9 mouse cellular contexts compared by ENCODE assay signal in the genomic region with DNA sequence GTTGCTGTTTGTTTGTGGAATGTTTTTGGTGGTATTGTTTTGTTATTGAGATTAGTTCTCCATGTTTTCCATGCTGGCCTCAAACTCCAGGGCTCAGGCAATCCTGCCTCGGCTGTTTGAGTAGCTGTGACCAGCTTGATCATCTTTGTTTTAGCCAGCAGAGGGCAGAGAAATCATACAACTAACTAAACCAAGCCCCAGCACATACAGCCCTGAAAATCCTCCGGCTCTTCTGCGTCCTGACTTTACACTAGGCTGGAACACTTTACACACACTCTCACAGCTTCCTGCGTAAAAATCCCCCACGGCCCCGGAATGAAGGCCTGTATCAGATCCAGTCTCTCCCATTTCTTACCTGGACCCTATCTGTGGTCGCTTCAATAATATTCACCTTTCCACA. TPM values are rescaled to one million over a fixed set of nuclear protein-coding genes. Genes with fewer than 3 reads are reported as not detected.
A peak's percentile ranks its signal among the peaks of the same experiment; 100 is the strongest.
DNase-seq lines count a peak whose midpoint lies in the region; ATAC-seq and TF ChIP-seq lines count a peak whose summit lies in the region.
"Had no signal": no experiment of that assay in that cellular context is flagged by ENCODE, and none has a peak within 500 bp of the region (broad histone marks: within the 10 kb centered on the region; RNA-seq: fewer than 3 reads in every experiment).

No protein-coding gene starts in this region.

- DNase-seq in Patski (ENCODE audit: low read depth, low spot score), result no peak
- DNase-seq in embryo, embryonic 11 days, result peak; percentile 55
- peak; percentile 76 for DNase-seq in kidney, postnatal 0 days (ENCODE audit: low spot score)
- peak; percentile 34 for DNase-seq in mesoderm, embryonic 11.5 days (ENCODE audit: low read depth, low spot score)
- DNase-seq in cerebellum, postnatal 36 days, result no peak

- POLR2A ChIA-PET in Patski (lab: Charles Lee), result no interaction called here

- peak; percentile 73 for TF ChIP-seq CTCF in intestine, postnatal 0 days (IDR thresholded peaks at IDR 0.05; ENCODE audit: low read depth)
- TF ChIP-seq CTCF in Patski (IDR thresholded peaks at IDR 0.05), result peak; percentile 32
- peak; percentile 65 for TF ChIP-seq CTCF in kidney, postnatal 0 days (IDR thresholded peaks at IDR 0.05; ENCODE audit: low read depth)

- 19% methylated on average over 7 of the region's 7 CpGs for WGBS in intestine, postnatal 0 days
- WGBS in intestine, embryonic 16.5 days, result 21% methylated on average over 7 of the region's 7 CpGs
- 33% methylated on average over 7 of the region's 7 CpGs for WGBS in kidney, postnatal 0 days

- CTCF ChIA-PET in Patski (lab: Charles Lee), result no interaction called here

- H3K4me1 ChIP-seq in intestine, postnatal 0 days (replicated peaks; ENCODE audit: control insufficient read depth, insufficient read depth, low read length), result no peaks in the 10 kb centered on the region
- no peaks in the 10 kb centered on the region for H3K4me1 ChIP-seq in intestine, embryonic 16.5 days (ENCODE audit: control insufficient read depth, insufficient read depth, low read length)
- no peaks in the 10 kb centered on the region for H3K4me1 ChIP-seq in kidney, postnatal 0 days (replicated peaks; ENCODE audit: insufficient read depth, low read length)

- no peaks in the 10 kb centered on the region for H3K9me3 ChIP-seq in intestine, postnatal 0 days (ENCODE audit: control insufficient read depth)
- no peaks in the 10 kb centered on the region for H3K9me3 ChIP-seq in intestine, embryonic 16.5 days (ENCODE audit: control insufficient read depth, low read length)
- H3K9me3 ChIP-seq in kidney, postnatal 0 days (replicated peaks; ENCODE audit: low read length), result no peaks in the 10 kb centered on the region

- no peaks in the 10 kb centered on the region; the same call in 1 of the 2 replicates for H3K36me3 ChIP-seq in intestine, postnatal 0 days (ENCODE audit: control insufficient read depth, insufficient read depth)
- no peaks in the 10 kb centered on the region for H3K36me3 ChIP-seq in intestine, embryonic 16.5 days (ENCODE audit: control insufficient read depth, insufficient read depth, low read length)
- H3K36me3 ChIP-seq in kidney, postnatal 0 days (ENCODE audit: insufficient read depth, low read length), result no peaks in the 10 kb centered on the region

- ATAC-seq in intestine, postnatal 0 days, result no peak
- no peak for ATAC-seq in intestine, embryonic 16.5 days
- ATAC-seq in Patski, result no peak
- no peak for ATAC-seq in kidney, postnatal 0 days (replicated peaks; ENCODE audit: low FRiP score, low read depth)
- ATAC-seq in activated CD4-positive, CD25-positive, alpha-beta regulatory T cell, adult 4 months, result no peak

- H3K4me2 ChIP-seq in intestine, postnatal 0 days (replicated peaks; ENCODE audit: low read depth), result peak overlapping the region; percentile 27; the same call in 1 of the 2 replicates
- H3K4me2 ChIP-seq in intestine, embryonic 16.5 days (ENCODE audit: low read depth, low read length), result no peak overlapping the region
- no peak overlapping the region for H3K4me2 ChIP-seq in kidney, postnatal 0 days (ENCODE audit: low read length)

- no peak overlapping the region for H3K27ac ChIP-seq in intestine, postnatal 0 days (ENCODE audit: low read depth, low read length)
- no peak overlapping the region for H3K27ac ChIP-seq in intestine, embryonic 16.5 days (ENCODE audit: low read length)
- no peak overlapping the region for H3K27ac ChIP-seq in kidney, postnatal 0 days

- in situ Hi-C loops in Patski (cut with MboI; ENCODE audit: low pct_unique_long_range_greater_than_20kb), result no loop called here

- H3K27me3 ChIP-seq in intestine, postnatal 0 days (replicated peaks; ENCODE audit: control insufficient read depth, insufficient read depth, low read length), result no peaks in the 10 kb centered on the region
- no peaks in the 10 kb centered on the region for H3K27me3 ChIP-seq in intestine, embryonic 16.5 days (replicated peaks; ENCODE audit: control insufficient read depth, insufficient read depth, low read length)
- H3K27me3 ChIP-seq in Patski, result no peaks in the 10 kb centered on the region
- no peaks in the 10 kb centered on the region for H3K27me3 ChIP-seq in kidney, postnatal 0 days (ENCODE audit: insufficient read depth, low read length)

- no peak overlapping the region for H3K9ac ChIP-seq in intestine, postnatal 0 days (ENCODE audit: low read depth, low read length)
- H3K9ac ChIP-seq in intestine, embryonic 16.5 days (ENCODE audit: low read depth, low read length), result no peak overlapping the region
- H3K9ac ChIP-seq in kidney, postnatal 0 days (ENCODE audit: low read depth, low read length), result no peak overlapping the region

- H3K4me3 ChIP-seq in intestine, postnatal 0 days (ENCODE audit: low read depth, low read length), result no peak overlapping the region
- H3K4me3 ChIP-seq in intestine, embryonic 16.5 days (ENCODE audit: low read length), result no peak overlapping the region
- H3K4me3 ChIP-seq in kidney, postnatal 0 days (replicated peaks; ENCODE audit: low read depth, low read length), result no peak overlapping the region

RNA-seq across cellular contexts. Expression of a gene that starts 6.6 kb away (rescaled TPM):
- polyA plus RNA-seq in intestine, postnatal 0 days (2015; fragmentation: Nextera tagmentation; extraction: Ambion mirVana), result 23.8 and 26.0 TPM in 2 replicates
- polyA plus RNA-seq in intestine, embryonic 16.5 days (2015; fragmentation: Nextera tagmentation; extraction: Ambion mirVana), result 9.1 and 12.5 TPM in 2 replicates
- polyA plus RNA-seq in Patski (2021), result 0.04 TPM
- 3.6 TPM in 2 replicates for polyA plus RNA-seq in kidney, postnatal 0 days (2015; fragmentation: Nextera tagmentation; extraction: Ambion mirVana)
- 10 to 100 TPM; 24.5 to 28.7 TPM for polyA plus RNA-seq in activated CD4-positive, CD25-positive, alpha-beta regulatory T cell, adult 4 months (2017; shearing (Covaris generic))

RNA-seq across cellular contexts. Expression of a gene that starts 14.2 kb away (rescaled TPM):
- 0.07 and 0.09 TPM in 2 replicates for polyA plus RNA-seq in intestine, postnatal 0 days (2015; fragmentation: Nextera tagmentation; extraction: Ambion mirVana)
- 0.06 and 0.13 TPM in 2 replicates for polyA plus RNA-seq in intestine, embryonic 16.5 days (2015; fragmentation: Nextera tagmentation; extraction: Ambion mirVana)
- not detected for polyA plus RNA-seq in Patski (2021)
- polyA plus RNA-seq in kidney, postnatal 0 days (2015; fragmentation: Nextera tagmentation; extraction: Ambion mirVana), result not detected in 2 replicates
- under 1 TPM; 0.20 to 0.37 TPM for polyA plus RNA-seq in activated CD4-positive, CD25-positive, alpha-beta regulatory T cell, adult 4 months (2017; shearing (Covaris generic))

RNA-seq across cellular contexts. Expression of a gene that starts 30.6 kb away (rescaled TPM):
- not detected in 2 replicates for polyA plus RNA-seq in intestine, postnatal 0 days (2015; fragmentation: Nextera tagmentation; extraction: Ambion mirVana)
- polyA plus RNA-seq in intestine, embryonic 16.5 days (2015; fragmentation: Nextera tagmentation; extraction: Ambion mirVana), result not detected in 2 replicates
- not detected for polyA plus RNA-seq in Patski (2021)
- not detected in 2 replicates for polyA plus RNA-seq in kidney, postnatal 0 days (2015; fragmentation: Nextera tagmentation; extraction: Ambion mirVana)
- not detected for polyA plus RNA-seq in activated CD4-positive, CD25-positive, alpha-beta regulatory T cell, adult 4 months (2017; shearing (Covaris generic))

RNA-seq across cellular contexts. Expression of a gene that starts 42.0 kb away (rescaled TPM):
- polyA plus RNA-seq in intestine, postnatal 0 days (2015; fragmentation: Nextera tagmentation; extraction: Ambion mirVana), result not detected in 2 replicates
- not detected in 2 replicates for polyA plus RNA-seq in intestine, embryonic 16.5 days (2015; fragmentation: Nextera tagmentation; extraction: Ambion mirVana)
- not detected for polyA plus RNA-seq in Patski (2021)
- not detected in 2 replicates for polyA plus RNA-seq in kidney, postnatal 0 days (2015; fragmentation: Nextera tagmentation; extraction: Ambion mirVana)
- polyA plus RNA-seq in activated CD4-positive, CD25-positive, alpha-beta regulatory T cell, adult 4 months (2017; shearing (Covaris generic)), result 1 to 10 TPM; 2.0 to 4.3 TPM
- polyA plus RNA-seq: testis, adult 2 months had no signal

Comparison
In these comparisons a context has a peak if more than half of its experiments do, and no peak if none do; other contexts are left out.
1. DNase-seq: peak in embryo, embryonic 11 days (single experiment), kidney, postnatal 0 days (single experiment) and mesoderm, embryonic 11.5 days (single experiment); none in Patski (single experiment) and cerebellum, postnatal 36 days (0 of 2).
2. Peak in every context shown above with its lines, with median percentiles within 50 percentile points of each other: CTCF ChIP-seq.